Mouse (Mus musculus) embryonic facial prominence, embryonic 11.5 days (tissue): ENCODE results near the gene Epo. TPM values are rescaled to one million over a fixed set of nuclear protein-coding genes. Genes with fewer than 3 reads are reported as not detected.

Experiments used
- ATAC-seq: fragments of 200-750 bp; cut with Nextera tagmentation; replicated peaks from 2 replicates; pipeline ENCODE4 v1.8.0; 2017; ENCODE audit warnings: low read depth; ENCODE audit not compliant: insufficient number of reproducible peaks, low FRiP score, low TSS enrichment
- DNase-seq: peaks from one replicate; pipeline ENCODE4 v3.0.0-alpha.2; 2015; ENCODE audit warnings: low spot score
- H3K27ac ChIP-seq: fragments of 300-500 bp; sonication (generic); replicated peaks from 2 replicates; pipeline ENCODE4 v1.5.1; 2014; ENCODE audit warnings: mild to moderate bottlenecking, low read depth, low read length, control low read depth
- H3K27me3 ChIP-seq: fragments of 300-500 bp; sonication (generic); 2 replicates; pipeline ENCODE4 v1.6.1; 2014; ENCODE audit warnings: mild to moderate bottlenecking, low read length, moderate library complexity, mixed read lengths; ENCODE audit not compliant: control insufficient read depth, insufficient read depth
- H3K36me3 ChIP-seq: fragments of 300-500 bp; sonication (generic); replicated peaks from 2 replicates; pipeline ENCODE4 v1.6.1; 2014; ENCODE audit warnings: low read depth, mild to moderate bottlenecking, low read length, moderate library complexity, mixed read lengths; ENCODE audit not compliant: control insufficient read depth, insufficient read depth
- H3K4me1 ChIP-seq: fragments of 300-500 bp; sonication (generic); 2 replicates; pipeline ENCODE4 v1.6.1; 2014; ENCODE audit warnings: low read length, mixed read lengths; ENCODE audit not compliant: control insufficient read depth, insufficient read depth
- H3K4me2 ChIP-seq: fragments of 300-500 bp; sonication (generic); 2 replicates; pipeline ENCODE4 v1.6.1; 2014; ENCODE audit warnings: low read depth, mild to moderate bottlenecking, control low read depth, low read length, moderate library complexity
- H3K4me3 ChIP-seq: fragments of 300-500 bp; sonication (generic); 2 replicates; pipeline ENCODE4 v1.5.1; 2014; ENCODE audit warnings: low read depth, low read length, control low read depth
- H3K9ac ChIP-seq: fragments of 300-500 bp; sonication (generic); replicated peaks from 2 replicates; pipeline ENCODE4 v1.6.1; 2014; ENCODE audit warnings: mild to moderate bottlenecking, control low read depth, low read length
- H3K9me3 ChIP-seq: fragments of 300-500 bp; sonication (generic); replicated peaks from 2 replicates; pipeline ENCODE4 v1.6.1; 2016; ENCODE audit warnings: mild to moderate bottlenecking, low read length, inconsistent platforms, mixed read lengths; ENCODE audit not compliant: control insufficient read depth
- WGBS: fragments of 180-500 bp; shearing (Covaris S2); extraction: QIAGEN DNeasy Blood & Tissue Kit; methylation state at CpG from one replicate; pipeline ENCODE4 v1.1.7; 2014; 5-methylcytosine and 5-hydroxymethylcytosine counted together
- microRNA-seq: library from miRNA; unstranded; fragments of <30 nt; microRNA quantifications from one replicate; pipeline ENCODE4, GENCODE M21; 2016; ENCODE audit warnings: borderline number of aligned reads
- polyA plus RNA-seq: library from polyadenylated mRNA; unstranded; fragments of >200 nt; fragmentation: Nextera tagmentation; extraction: Ambion mirVana; gene quantifications from 2 replicates; pipeline ENCODE4 v1.2.1, GENCODE M21; 2014

The Epo gene
- polyA plus RNA-seq, 1 experiment from 2014 or later, result 0.63 TPM

DNA sequence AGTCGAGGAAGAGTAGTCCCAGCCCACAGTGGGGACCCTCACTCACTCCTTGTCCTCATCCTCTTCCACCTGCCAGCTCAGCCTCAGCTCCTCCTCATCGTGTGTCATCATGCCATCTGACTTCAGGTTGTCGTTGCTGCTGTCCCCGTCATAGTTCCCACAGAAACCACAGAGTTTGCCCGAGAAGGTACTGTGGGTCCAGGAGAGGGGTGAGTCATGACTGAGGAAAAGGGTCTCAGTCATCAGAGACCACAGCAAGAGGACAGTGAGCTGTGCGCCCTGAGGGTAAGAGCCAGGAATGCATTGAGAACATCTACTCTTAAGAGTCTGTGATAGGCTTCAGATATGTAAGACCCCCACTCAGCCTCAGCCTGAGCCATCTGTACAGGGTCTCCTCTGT, 77.8 kb downstream of the Epo start:
- WGBS, result 82% methylated on average over 6 of the region's 6 CpGs
- no peaks in the 10 kb centered on the region for H3K36me3 ChIP-seq
- H3K27ac ChIP-seq, result no peak overlapping the region
- no peak for ATAC-seq
- H3K4me2 ChIP-seq, result no peak overlapping the region
- no peaks in the 10 kb centered on the region for H3K9me3 ChIP-seq
- no peaks in the 10 kb centered on the region for H3K27me3 ChIP-seq
- H3K4me1 ChIP-seq, result no peaks in the 10 kb centered on the region
- no peak overlapping the region for H3K4me3 ChIP-seq
- no peak for DNase-seq
- H3K9ac ChIP-seq, result no peak overlapping the region

GRCm38 (mm10) chr5:137445536-137445935, 87.5 kb downstream of the Epo start:
- no peaks in the 10 kb centered on the region for H3K4me1 ChIP-seq
- DNase-seq (no peak), ATAC-seq (no peak)
- no peaks in the 10 kb centered on the region for H3K36me3 ChIP-seq
- no peak overlapping the region for H3K4me3 ChIP-seq
- no peaks in the 10 kb centered on the region for H3K27me3 ChIP-seq
- H3K4me2 ChIP-seq, result no peak overlapping the region
- no peaks in the 10 kb centered on the region for H3K9me3 ChIP-seq
- no peak overlapping the region for H3K27ac ChIP-seq
- H3K9ac ChIP-seq, result no peak overlapping the region

GRCm38 (mm10) chr5:137440216-137440855, 92.7 kb downstream of the Epo start:
- Histone ChIP-seq H3K4me3 (no peak overlapping the region), H3K4me1 (no peaks in the 10 kb centered on the region), H3K4me2 (no peak overlapping the region), H3K9ac (no peak overlapping the region), H3K27ac (no peak overlapping the region), H3K36me3 (no peaks in the 10 kb centered on the region), H3K9me3 (no peaks in the 10 kb centered on the region), H3K27me3 (no peaks in the 10 kb centered on the region)
- 85% methylated on average over 11 of the region's 11 CpGs for WGBS
- DNase-seq (no peak), ATAC-seq (no peak)

DNA sequence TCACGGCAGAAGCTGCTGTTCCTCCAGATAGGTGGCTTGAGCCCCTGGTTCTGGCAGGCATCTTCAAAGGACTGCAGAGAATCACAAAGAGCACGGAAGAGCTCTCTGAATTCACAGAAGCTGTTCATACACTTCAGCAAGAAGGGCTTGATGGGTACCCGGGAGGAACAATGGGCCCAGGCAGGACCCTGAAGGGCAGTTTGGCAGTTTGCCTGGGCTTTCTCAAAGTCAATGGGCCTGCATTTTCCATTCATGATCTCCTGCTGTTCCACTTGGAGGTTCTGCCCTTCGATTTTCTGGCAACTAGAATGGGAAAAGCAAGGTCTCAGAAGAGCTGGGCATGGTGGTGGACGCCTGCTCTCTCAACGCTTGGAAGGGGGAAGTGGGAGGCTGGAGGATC, 99.2 kb downstream of the Epo start:
- 72% methylated on average over 6 of the region's 6 CpGs for WGBS

More for the DNA sequence above, 99.2 kb downstream of the Epo start:
- Histone ChIP-seq H3K9ac (no peak overlapping the region), H3K4me3 (no peak overlapping the region), H3K27ac (no peak overlapping the region), H3K4me1 (no peaks in the 10 kb centered on the region), H3K36me3 (no peaks in the 10 kb centered on the region), H3K9me3 (no peaks in the 10 kb centered on the region), H3K4me2 (no peak overlapping the region), H3K27me3 (no peaks in the 10 kb centered on the region)
- DNase-seq (no peak), ATAC-seq (no peak)

Small RNA genes within 50 kb of the gene (microRNA-seq; reads per million reads assigned to microRNA genes)
- not detected for gene Mir6418

Other genes starting within 250 kb of the Epo start
- gene Ache, start 245.7 kb downstream of the Epo start, polyA plus RNA-seq, result 3.5 and 6.3 TPM in 2 replicates
- gene Ufsp1, start 238.6 kb downstream of the Epo start, polyA plus RNA-seq, result 6.6 and 7.8 TPM in 2 replicates
- gene Srrt, start 225.6 kb downstream of the Epo start, polyA plus RNA-seq, result 136 and 148 TPM in 2 replicates
- gene Trip6, start 218.8 kb downstream of the Epo start, polyA plus RNA-seq, result 40.3 and 51.8 TPM in 2 replicates
- gene Slc12a9, start 199.6 kb downstream of the Epo start, polyA plus RNA-seq, result 3.0 and 4.2 TPM in 2 replicates
- 46.4 and 52.3 TPM in 2 replicates for gene Ephb4, start 183.1 kb downstream of the Epo start, polyA plus RNA-seq
- 0.04 and 0.06 TPM in 2 replicates for gene Zan, start 56.2 kb downstream of the Epo start, polyA plus RNA-seq
- gene Pop7, start 30.7 kb downstream of the Epo start, polyA plus RNA-seq, result 54.0 and 55.9 TPM in 2 replicates
- gene Gigyf1, start 14.7 kb downstream of the Epo start, polyA plus RNA-seq, result 8.5 and 8.7 TPM in 2 replicates
- 352 and 367 TPM in 2 replicates for gene Gnb2, start 268 bp upstream of the Epo start, polyA plus RNA-seq
- gene Actl6b, start 20.3 kb upstream of the Epo start, polyA plus RNA-seq, result 6.5 and 9.3 TPM in 2 replicates
- gene Tfr2, start 36.6 kb upstream of the Epo start, polyA plus RNA-seq, result 0.91 and 1.1 TPM in 2 replicates
- gene Mospd3, start 67.8 kb upstream of the Epo start, polyA plus RNA-seq, result 17.4 and 19.4 TPM in 2 replicates
- gene Pcolce, start 80.5 kb upstream of the Epo start, polyA plus RNA-seq, result 133 and 142 TPM in 2 replicates
- 0.13 TPM in 1 of 2 replicates, not detected in the other for gene Fbxo24, start 95.8 kb upstream of the Epo start, polyA plus RNA-seq
- gene Lrch4, start 95.9 kb upstream of the Epo start, polyA plus RNA-seq, result 28.4 and 30.0 TPM in 2 replicates
- 3.7 and 4.8 TPM in 2 replicates for gene Gm20605, start 95.9 kb upstream of the Epo start, polyA plus RNA-seq
- gene Sap25, start 108.1 kb upstream of the Epo start, polyA plus RNA-seq, result 2.8 and 5.2 TPM in 2 replicates
- gene Irs3, start 112.5 kb upstream of the Epo start, polyA plus RNA-seq, result 0.10 and 0.53 TPM in 2 replicates
- 11.8 and 11.9 TPM in 2 replicates for gene Agfg2, start 151.5 kb upstream of the Epo start, polyA plus RNA-seq
- 1.6 and 2.5 TPM in 2 replicates for gene Nyap1, start 208.4 kb upstream of the Epo start, polyA plus RNA-seq
- gene Tsc22d4, start 212.5 kb upstream of the Epo start, polyA plus RNA-seq, result 76.1 and 78.8 TPM in 2 replicates
- 57.6 and 65.1 TPM in 2 replicates for gene Ppp1r35, start 245.6 kb upstream of the Epo start, polyA plus RNA-seq